Mouse (Mus musculus): Measurements from ENCODE around the gene Rnf208. TPM values are rescaled to one million over a fixed set of nuclear protein-coding genes. Genes with fewer than 3 reads are reported as not detected.

The Rnf208 gene
- total RNA-seq, 2 experiments from 2014 or later: 0.27 to 0.44 TPM

DNA sequence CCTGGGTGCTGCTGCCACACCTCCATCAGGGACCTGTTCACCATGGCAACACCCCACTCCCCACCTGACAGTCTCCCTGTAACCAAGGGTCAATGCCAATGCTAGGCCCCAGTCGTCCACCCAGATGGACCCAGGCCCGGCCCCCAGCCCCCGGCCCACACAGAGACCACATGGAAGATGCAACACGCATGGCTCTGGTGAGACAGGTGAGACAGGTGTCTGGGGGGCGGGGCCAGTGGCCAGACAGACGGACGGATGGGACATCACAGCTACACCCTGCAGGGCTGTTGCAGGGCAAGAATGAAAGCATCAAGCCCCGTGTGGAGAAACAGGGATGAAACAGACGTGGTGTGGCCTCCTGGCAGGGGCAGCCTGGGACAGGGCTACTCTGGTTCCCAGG, 51.7 kb downstream of the Rnf208 start:
- no peak for DNase-seq
- intact Hi-C loops (cut with DNase I): loop anchor here (2.0 to 5.0 kb wide), 3 partner anchors 35 to 166 kb away; no protein-coding TSS in a partner anchor

Other genes with a start within 250 kb of the Rnf208 start
- 10 to 100 TPM; 14.4 to 16.3 TPM for gene Nsmf, start 187.9 kb upstream of the Rnf208 start, total RNA-seq (2021)
- not detected for gene Entpd8, start 162.0 kb upstream of the Rnf208 start, total RNA-seq (2021)
- not detected for gene Noxa1, start 147.1 kb upstream of the Rnf208 start, total RNA-seq (2021)
- gene Nrarp, start 61.5 kb upstream of the Rnf208 start, total RNA-seq (2021): 10 to 100 TPM in 1 of 2 experiments, 1 to 10 TPM in 1; 9.7 to 12.0 TPM
- 1 to 10 TPM; 4.0 to 5.2 TPM for gene Tor4a, start 45.4 kb upstream of the Rnf208 start, total RNA-seq (2021)
- 10 to 100 TPM; 38.7 to 39.9 TPM for gene Nelfb, start 30.8 kb upstream of the Rnf208 start, total RNA-seq (2021)
- gene Stpg3, start 27.6 kb upstream of the Rnf208 start, total RNA-seq (2021): not detected
- gene Fam166a, start 23.5 kb upstream of the Rnf208 start, total RNA-seq (2021): not detected
- 100 to 1,000 TPM; 240 to 254 TPM for gene Tubb4b, start 17.6 kb upstream of the Rnf208 start, total RNA-seq (2021)
- gene Slc34a3, start 7.9 kb upstream of the Rnf208 start, total RNA-seq (2021): not detected
- gene Rnf224, start 5.5 kb upstream of the Rnf208 start, total RNA-seq (2021): not detected
- gene Cysrt1, start 197 bp downstream of the Rnf208 start, total RNA-seq (2021): not detected
- 1 to 10 TPM; 1.2 to 2.2 TPM for gene AL732309.1, start 4.6 kb downstream of the Rnf208 start, total RNA-seq (2021)
- gene Tmem203, start 13.2 kb downstream of the Rnf208 start, total RNA-seq (2021): 10 to 100 TPM; 13.4 to 15.1 TPM
- gene Tprn, start 20.4 kb downstream of the Rnf208 start, total RNA-seq (2021): 1 to 10 TPM; 4.8 to 8.6 TPM
- 10 to 100 TPM; 37.4 to 44.0 TPM for gene Ssna1, start 30.2 kb downstream of the Rnf208 start, total RNA-seq (2021)
- gene Anapc2, start 30.2 kb downstream of the Rnf208 start, total RNA-seq (2021): 10 to 100 TPM; 38.6 to 39.1 TPM
- gene Tmem210, start 45.9 kb downstream of the Rnf208 start, total RNA-seq (2021): not detected
- not detected for gene Lrrc26, start 47.7 kb downstream of the Rnf208 start, total RNA-seq (2021)
- gene Grin1, start 76.9 kb downstream of the Rnf208 start, total RNA-seq (2021): not detected
- gene Man1b1, start 90.1 kb downstream of the Rnf208 start, total RNA-seq (2021): 10 to 100 TPM; 21.9 to 23.2 TPM
- gene Dpp7, start 114.1 kb downstream of the Rnf208 start, total RNA-seq (2021): 1 to 10 TPM; 3.4 to 3.7 TPM
- gene Uap1l1, start 123.4 kb downstream of the Rnf208 start, total RNA-seq (2021): 1 to 10 TPM; 6.7 to 8.6 TPM
- under 1 TPM; 0.46 to 0.56 TPM for gene Sapcd2, start 130.1 kb downstream of the Rnf208 start, total RNA-seq (2021)
- 10 to 100 TPM; 14.5 to 15.4 TPM for gene Entpd2, start 153.6 kb downstream of the Rnf208 start, total RNA-seq (2021)
- 10 to 100 TPM; 27.3 to 27.8 TPM for gene Npdc1, start 157.1 kb downstream of the Rnf208 start, total RNA-seq (2021)
- under 1 TPM; 0.27 to 0.36 TPM for gene Fut7, start 181.0 kb downstream of the Rnf208 start, total RNA-seq (2021)
- 10 to 100 TPM; 35.5 to 39.9 TPM for gene Abca2, start 186.4 kb downstream of the Rnf208 start, total RNA-seq (2021)
- 1 to 10 TPM; 1.2 to 1.6 TPM for gene Clic3, start 214.6 kb downstream of the Rnf208 start, total RNA-seq (2021)
- 10 to 100 TPM; 23.0 to 23.4 TPM for gene Paxx, start 218.8 kb downstream of the Rnf208 start, total RNA-seq (2021)
- 100 to 1,000 TPM; 189 to 202 TPM for gene Ptgds, start 227.8 kb downstream of the Rnf208 start, total RNA-seq (2021)